Mouse (Mus musculus) midbrain, embryonic 10.5 days (tissue): ENCODE data around the gene Klk15. TPM values are rescaled to one million over a fixed set of nuclear protein-coding genes. Genes with fewer than 3 reads are reported as not detected.

Source experiments
- DNase-seq: peaks from one replicate; pipeline ENCODE4 v3.0.0-alpha.2; 2017; ENCODE audit warnings: low spot score
- H3K27ac ChIP-seq: fragments of 300-500 bp; sonication (generic); replicated peaks from 2 replicates; pipeline ENCODE4 v1.5.1; 2016; ENCODE audit warnings: mild to moderate bottlenecking
- H3K27me3 ChIP-seq: fragments of 300-500 bp; sonication (generic); 2 replicates; pipeline ENCODE4 v1.6.1; 2016; ENCODE audit warnings: low read depth, mild to moderate bottlenecking; ENCODE audit not compliant: poor library complexity, severe bottlenecking
- H3K36me3 ChIP-seq: fragments of 300-500 bp; sonication (generic); 2 replicates; pipeline ENCODE4 v1.6.1; 2016; ENCODE audit warnings: mild to moderate bottlenecking, moderate library complexity
- H3K4me1 ChIP-seq: fragments of 300-500 bp; sonication (generic); 2 replicates; pipeline ENCODE4 v1.6.1; 2016
- H3K4me3 ChIP-seq: fragments of 300-500 bp; sonication (generic); 2 replicates; pipeline ENCODE4 v1.5.1; 2016; ENCODE audit warnings: mild to moderate bottlenecking, moderate library complexity
- H3K9me3 ChIP-seq: fragments of 300-500 bp; sonication (generic); replicated peaks from 2 replicates; pipeline ENCODE4 v1.6.1; 2016; ENCODE audit warnings: mild to moderate bottlenecking
- WGBS: fragments of 180-500 bp; shearing (Covaris S2); methylation state at CpG from one replicate; pipeline ENCODE4 v1.1.7; 2016; 5-methylcytosine and 5-hydroxymethylcytosine counted together
- polyA plus RNA-seq: library from polyadenylated mRNA; unstranded; fragments of >200 nt; fragmentation: Nextera tagmentation; extraction: Ambion mirVana; gene quantifications from 2 replicates; pipeline ENCODE4 v1.2.1, GENCODE M21; 2016

The Klk15 gene
- not detected in 2 replicates for polyA plus RNA-seq

DNA sequence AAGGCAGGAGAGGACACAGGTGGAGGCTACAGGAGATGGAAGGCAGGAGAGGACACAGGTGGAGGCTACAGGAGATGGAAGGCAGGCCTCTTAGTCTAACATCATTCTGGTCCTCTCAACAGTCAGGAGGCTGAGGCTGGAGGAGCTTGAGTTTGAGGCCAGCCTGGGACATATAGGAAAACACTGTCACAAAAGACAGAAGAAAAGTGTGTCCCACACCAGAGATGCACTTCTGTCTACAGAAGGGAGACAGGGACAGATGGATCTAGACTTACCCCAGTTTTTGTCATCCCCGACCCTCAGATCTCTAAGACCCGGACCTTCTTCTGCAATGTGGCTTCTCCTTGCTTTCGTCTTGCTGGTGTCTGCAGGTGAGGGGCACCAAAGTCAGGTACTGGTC is at the start of gene Klk15:
TSS of gene Klk15 (plus strand) at position 301 of the 400 bp plus-strand sequence.
- no peak within 1 kb of the TSS for H3K4me3 ChIP-seq
- no peaks in the 10 kb centered on the region for H3K27me3 ChIP-seq
- 92% methylated on average over 3 of the region's 3 CpGs for WGBS
- DNase-seq: no peak
- no peaks in the 10 kb centered on the region for H3K4me1 ChIP-seq
- H3K9me3 ChIP-seq: no peaks in the 10 kb centered on the region
- H3K27ac ChIP-seq: no peak within 1 kb of the TSS
- no peaks in the 10 kb centered on the region for H3K36me3 ChIP-seq

DNA sequence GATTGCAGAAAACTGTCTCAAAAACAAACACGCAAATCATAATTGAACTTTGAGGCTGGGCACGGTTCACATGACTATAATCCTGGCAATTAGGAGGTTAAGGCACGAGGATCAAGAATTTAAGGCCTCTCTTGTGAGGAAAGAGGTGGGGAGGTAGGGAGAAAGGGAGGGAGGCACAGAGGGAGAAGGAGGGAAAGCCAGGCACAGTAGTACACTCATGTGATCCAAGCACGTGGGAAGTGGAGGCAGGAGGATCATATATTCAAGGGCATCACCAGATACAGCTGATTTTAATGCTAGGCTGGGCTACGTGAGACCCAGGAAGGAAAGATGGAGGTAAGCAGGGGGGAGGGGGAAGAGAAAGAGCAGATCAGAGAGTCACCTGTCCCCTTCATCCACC is 42.2 kb upstream of the Klk15 start:
- Histone ChIP-seq H3K9me3 (no peaks in the 10 kb centered on the region), H3K4me3 (no peak overlapping the region), H3K4me1 (no peaks in the 10 kb centered on the region), H3K27me3 (no peaks in the 10 kb centered on the region), H3K27ac (no peak overlapping the region), H3K36me3 (no peaks in the 10 kb centered on the region)
- WGBS: 73% methylated on average over 5 of the region's 5 CpGs
- DNase-seq: no peak

- no peaks in the 10 kb centered on the region for H3K9me3 ChIP-seq
- 73% methylated on average over 3 of the region's 3 CpGs for WGBS
These were observed 41.8 kb upstream of the Klk15 start for GRCm38 (mm10) chr7:43891788-43892187.

DNA sequence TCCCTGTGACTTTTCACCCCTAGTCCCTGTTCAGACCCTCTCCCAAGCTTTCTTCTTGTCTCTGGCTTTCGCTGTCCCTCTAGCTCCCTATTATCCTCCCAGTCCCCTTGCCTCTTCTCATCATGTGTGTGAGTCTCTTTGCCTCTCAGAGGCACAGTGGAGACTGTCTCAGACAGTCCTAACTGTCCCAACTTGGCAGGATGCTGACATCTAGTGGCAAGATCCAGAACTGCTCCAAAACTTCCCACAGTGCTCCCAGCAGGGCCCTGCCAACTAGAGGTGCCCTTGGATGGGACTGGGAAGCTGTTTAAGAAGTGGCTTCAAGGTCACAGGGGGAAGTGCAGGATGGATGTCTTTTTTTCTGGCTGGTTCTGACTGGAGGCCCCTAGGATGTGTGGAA is 38.7 kb upstream of the Klk15 start:
- WGBS: 18% methylated on average over 1 of the region's 1 CpGs

More at GRCm38 (mm10) chr7:43891788-43892187, 41.8 kb upstream of the Klk15 start:
- Histone ChIP-seq H3K36me3 (no peaks in the 10 kb centered on the region), H3K27me3 (no peaks in the 10 kb centered on the region), H3K27ac (no peak overlapping the region), H3K4me1 (no peaks in the 10 kb centered on the region), H3K4me3 (no peak overlapping the region)
- no peak for DNase-seq

GRCm38 (mm10) chr7:43914821-43915220 is 18.7 kb upstream of the Klk15 start:
- no peak overlapping the region for H3K4me3 ChIP-seq
- H3K27me3 ChIP-seq: no peaks in the 10 kb centered on the region
- no peaks in the 10 kb centered on the region for H3K36me3 ChIP-seq
- H3K27ac ChIP-seq: no peak overlapping the region
- no peaks in the 10 kb centered on the region for H3K9me3 ChIP-seq
- DNase-seq: no peak
- 81% methylated on average over 9 of the region's 9 CpGs for WGBS
- no peaks in the 10 kb centered on the region for H3K4me1 ChIP-seq

More for the DNA sequence above, 38.7 kb upstream of the Klk15 start:
- peak; percentile 81 for DNase-seq
- Histone ChIP-seq H3K9me3 (no peaks in the 10 kb centered on the region), H3K4me3 (no peak overlapping the region), H3K36me3 (no peaks in the 10 kb centered on the region), H3K27me3 (no peaks in the 10 kb centered on the region), H3K27ac (no peak overlapping the region), H3K4me1 (no peaks in the 10 kb centered on the region)

DNA sequence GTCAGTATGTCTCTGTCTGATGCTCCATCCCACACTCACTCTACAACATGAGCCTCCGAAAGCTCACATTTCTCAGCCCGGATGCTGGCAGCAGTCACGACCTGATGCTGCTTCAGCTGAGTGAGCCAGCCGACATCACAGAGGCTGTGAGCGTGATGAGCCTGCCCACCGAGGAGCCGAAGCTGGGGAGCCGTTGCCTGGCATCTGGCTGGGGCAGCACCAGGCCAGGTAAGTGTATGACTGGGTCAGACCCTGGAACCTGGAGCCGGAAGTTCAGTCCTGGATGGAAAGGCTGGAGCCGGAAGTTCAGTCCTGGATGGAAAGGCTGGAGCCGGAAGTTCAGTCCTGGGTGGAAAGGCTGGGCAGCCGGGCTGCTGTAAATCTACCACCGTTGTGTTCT is 15.1 kb upstream of the Klk15 start:
- no peak overlapping the region for H3K4me3 ChIP-seq
- H3K9me3 ChIP-seq: no peaks in the 10 kb centered on the region
- DNase-seq: no peak
- H3K4me1 ChIP-seq: no peaks in the 10 kb centered on the region; the same call in 1 of the 2 replicates
- H3K27ac ChIP-seq: no peak overlapping the region
- H3K36me3 ChIP-seq: no peaks in the 10 kb centered on the region
- no peaks in the 10 kb centered on the region for H3K27me3 ChIP-seq
- WGBS: 85% methylated on average over 13 of the region's 13 CpGs

DNA sequence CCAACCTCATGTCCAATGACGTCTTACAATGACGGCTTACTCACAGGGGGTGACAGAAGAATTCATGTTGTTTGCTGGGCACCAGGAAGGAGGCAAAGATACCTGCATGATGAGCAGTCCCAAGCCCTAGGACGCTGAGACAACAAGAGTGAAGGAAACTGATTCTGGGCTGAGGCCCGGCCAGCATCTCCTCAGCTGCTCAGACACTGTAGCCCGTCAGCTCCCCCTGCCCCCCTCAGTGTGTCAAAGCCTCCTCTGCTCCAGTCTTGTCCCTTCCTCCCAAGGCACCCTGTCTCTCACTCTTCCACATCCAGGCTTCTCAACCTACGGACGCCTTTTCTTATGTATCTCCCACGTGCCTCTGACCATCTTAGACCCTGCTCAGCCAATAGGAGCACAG is 14.7 kb upstream of the Klk15 start:
- no peaks in the 10 kb centered on the region for H3K9me3 ChIP-seq
- no peak overlapping the region for H3K27ac ChIP-seq
- H3K4me1 ChIP-seq: no peaks in the 10 kb centered on the region; the same call in 1 of the 2 replicates
- no peak overlapping the region for H3K4me3 ChIP-seq
- no peaks in the 10 kb centered on the region for H3K27me3 ChIP-seq
- WGBS: 79% methylated on average over 8 of the region's 8 CpGs
- no peak for DNase-seq
- H3K36me3 ChIP-seq: no peaks in the 10 kb centered on the region

GRCm38 (mm10) chr7:43919559-43920451 is 13.7 kb upstream of the Klk15 start:
- H3K4me3 ChIP-seq: no peak overlapping the region
- WGBS: 37% methylated on average over 14 of the region's 14 CpGs

GRCm38 (mm10) chr7:43920582-43920981 is 13.0 kb upstream of the Klk15 start:
- no peak for DNase-seq
- 93% methylated on average over 3 of the region's 3 CpGs for WGBS
- Histone ChIP-seq H3K4me1 (no peaks in the 10 kb centered on the region; the same call in 1 of the 2 replicates), H3K27ac (no peak overlapping the region), H3K4me3 (no peak overlapping the region), H3K9me3 (no peaks in the 10 kb centered on the region), H3K36me3 (no peaks in the 10 kb centered on the region), H3K27me3 (no peaks in the 10 kb centered on the region)

More at GRCm38 (mm10) chr7:43919559-43920451, 13.7 kb upstream of the Klk15 start:
- Histone ChIP-seq H3K27ac (no peak overlapping the region), H3K27me3 (no peaks in the 10 kb centered on the region), H3K36me3 (no peaks in the 10 kb centered on the region), H3K4me1 (no peaks in the 10 kb centered on the region; the same call in 1 of the 2 replicates), H3K9me3 (no peaks in the 10 kb centered on the region)
- peak; percentile 72 for DNase-seq

DNA sequence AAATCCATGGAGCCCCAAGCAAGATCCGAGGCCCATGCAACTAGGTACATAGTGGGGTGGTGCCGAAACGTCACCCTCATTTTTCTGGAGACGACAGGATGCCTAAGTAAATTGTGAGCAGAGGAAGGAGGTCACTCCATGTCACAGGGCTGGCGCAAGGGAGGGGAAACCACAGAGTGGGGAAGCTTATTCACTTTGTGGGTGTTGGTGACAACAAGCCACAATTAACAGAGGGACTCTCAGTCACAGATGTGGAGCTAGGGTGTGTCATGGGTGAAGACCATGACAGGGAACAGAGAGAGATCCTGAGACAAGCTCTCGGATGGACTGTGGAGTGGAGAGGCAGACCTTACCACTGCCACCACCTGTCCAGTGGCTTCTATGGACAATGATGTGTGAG is 12.5 kb upstream of the Klk15 start:
- Histone ChIP-seq H3K4me1 (no peaks in the 10 kb centered on the region; the same call in 1 of the 2 replicates), H3K9me3 (no peaks in the 10 kb centered on the region), H3K27ac (no peak overlapping the region), H3K27me3 (no peaks in the 10 kb centered on the region), H3K36me3 (no peaks in the 10 kb centered on the region), H3K4me3 (no peak overlapping the region)
- 85% methylated on average over 6 of the region's 6 CpGs for WGBS
- no peak for DNase-seq

DNA sequence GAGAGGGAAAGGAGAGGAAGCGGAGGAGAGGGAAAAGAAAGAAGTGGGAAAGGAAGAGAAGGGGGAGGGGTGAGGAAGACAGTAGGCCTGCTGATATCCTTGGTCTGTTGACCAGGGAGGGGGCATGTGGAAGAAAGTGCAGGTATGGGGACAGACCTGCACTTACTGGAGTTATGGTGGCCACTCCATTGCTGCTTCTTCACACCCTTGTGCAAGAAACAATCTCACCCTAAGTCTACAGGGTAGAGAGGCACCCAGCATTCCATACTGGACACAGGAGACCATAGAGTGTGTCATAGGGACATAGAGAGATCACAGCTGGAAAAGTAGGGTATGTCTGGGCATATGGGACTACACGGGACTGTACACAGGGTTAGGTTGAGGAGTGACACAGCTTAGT is 11.6 kb upstream of the Klk15 start:
- H3K36me3 ChIP-seq: no peaks in the 10 kb centered on the region
- H3K27ac ChIP-seq: no peak overlapping the region
- no peak overlapping the region for H3K4me3 ChIP-seq
- DNase-seq: no peak
- no peaks in the 10 kb centered on the region for H3K9me3 ChIP-seq
- no peaks in the 10 kb centered on the region; the same call in 1 of the 2 replicates for H3K4me1 ChIP-seq
- WGBS: 93% methylated on average over 2 of the region's 2 CpGs
- no peaks in the 10 kb centered on the region for H3K27me3 ChIP-seq

DNA sequence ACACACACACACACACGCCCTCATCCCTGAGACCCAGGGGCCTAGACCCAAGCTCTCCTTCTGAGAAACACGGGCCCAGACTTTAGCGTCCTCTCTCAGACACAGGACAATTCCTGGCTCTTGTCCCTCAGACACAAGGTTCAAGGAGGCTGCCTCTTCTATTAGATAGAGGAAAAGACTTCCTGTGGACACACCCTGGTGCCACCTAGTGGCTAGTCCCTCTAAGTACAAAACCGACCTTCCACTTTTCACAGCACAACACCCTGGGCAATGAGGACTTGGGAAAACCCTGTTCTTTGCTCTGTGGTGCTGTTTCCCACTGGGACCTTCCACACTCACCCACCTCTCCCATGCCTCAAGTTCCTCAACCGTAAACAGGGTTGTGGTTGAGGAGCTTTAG is 7.6 kb upstream of the Klk15 start:
- 68% methylated on average over 5 of the region's 5 CpGs for WGBS
- Histone ChIP-seq H3K27me3 (no peaks in the 10 kb centered on the region), H3K27ac (no peak overlapping the region), H3K4me3 (no peak overlapping the region), H3K36me3 (no peaks in the 10 kb centered on the region), H3K9me3 (no peaks in the 10 kb centered on the region), H3K4me1 (no peaks in the 10 kb centered on the region)
- peak; percentile 19 for DNase-seq

GRCm38 (mm10) chr7:43928521-43928920 is 5.0 kb upstream of the Klk15 start:
- H3K27me3 ChIP-seq: no peaks in the 10 kb centered on the region
- no peaks in the 10 kb centered on the region for H3K4me1 ChIP-seq
- no peaks in the 10 kb centered on the region for H3K36me3 ChIP-seq
- WGBS: 52% methylated on average over 4 of the region's 4 CpGs
- no peaks in the 10 kb centered on the region for H3K9me3 ChIP-seq
- peak; percentile 16 for DNase-seq
- no peak overlapping the region for H3K27ac ChIP-seq
- H3K4me3 ChIP-seq: no peak overlapping the region
